In the genomic region with DNA sequence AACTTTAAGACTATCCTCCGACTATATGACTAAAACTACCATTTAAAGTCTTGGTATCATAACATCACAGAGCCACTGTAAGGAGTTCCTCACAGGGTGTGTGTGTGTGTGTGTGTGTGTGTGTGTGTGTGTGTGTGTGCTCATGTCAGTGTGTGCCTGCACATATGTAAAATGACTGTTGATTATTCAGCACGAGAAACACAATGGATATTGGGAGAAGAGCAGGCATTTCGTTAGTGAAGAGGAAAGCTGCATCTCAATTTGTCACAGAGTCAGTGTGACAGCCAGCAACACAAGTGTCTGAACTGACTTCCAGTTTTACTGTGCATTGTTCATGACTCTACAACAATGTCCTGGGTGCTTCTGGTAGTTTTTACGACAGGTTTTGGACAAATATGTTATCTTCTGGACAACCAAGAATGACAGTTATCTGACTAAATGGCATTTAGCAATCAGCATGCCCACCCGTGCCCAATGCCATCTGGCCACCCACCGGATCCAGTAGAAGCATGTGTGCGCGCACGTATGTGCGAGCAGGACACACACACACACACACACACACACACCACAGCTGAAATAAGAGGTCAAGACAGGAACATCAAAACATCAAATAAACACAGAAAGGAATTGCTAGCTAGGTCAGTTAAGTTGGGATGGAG, we compare ENCODE assay signal across 9 mouse cellular contexts. TPM values are rescaled to one million over a fixed set of nuclear protein-coding genes. Genes with fewer than 3 reads are reported as not detected.
A peak's percentile ranks its signal among the peaks of the same experiment; 100 is the strongest.
DNase-seq lines count a peak whose midpoint lies in the region; ATAC-seq and TF ChIP-seq lines count a peak whose summit lies in the region.
"Had no signal": no experiment of that assay in that cellular context is flagged by ENCODE, and none has a peak within 500 bp of the region (broad histone marks: within the 10 kb centered on the region; RNA-seq: fewer than 3 reads in every experiment).

No protein-coding gene starts in this region.

- no peak overlapping the region for H3K9ac ChIP-seq in intestine, postnatal 0 days (ENCODE audit: low read depth, low read length)
- H3K9ac ChIP-seq in midbrain, postnatal 0 days (replicated peaks; ENCODE audit: low read length, poor library complexity, severe bottlenecking) = no peak overlapping the region

- no peaks in the 10 kb centered on the region for H3K36me3 ChIP-seq in forebrain, embryonic 10.5 days (replicated peaks)
- no peaks in the 10 kb centered on the region for H3K36me3 ChIP-seq in intestine, postnatal 0 days (ENCODE audit: control insufficient read depth, insufficient read depth)
- H3K36me3 ChIP-seq in midbrain, postnatal 0 days (ENCODE audit: insufficient read depth, low read length) = no peaks in the 10 kb centered on the region

- H3K4me2 ChIP-seq in intestine, postnatal 0 days (replicated peaks; ENCODE audit: low read depth) = peak overlapping the region; percentile 93
- peak overlapping the region; percentile 94 for H3K4me2 ChIP-seq in midbrain, postnatal 0 days (ENCODE audit: low read depth, low read length, poor library complexity, severe bottlenecking)

- TF ChIP-seq CTCF in intestine, postnatal 0 days (IDR thresholded peaks at IDR 0.05; ENCODE audit: low read depth) = no peak
- TF ChIP-seq CTCF in midbrain, postnatal 0 days (IDR thresholded peaks at IDR 0.05) = no peak

- WGBS in forebrain, embryonic 10.5 days = 69% methylated on average over 10 of the region's 10 CpGs
- 82% methylated on average over 10 of the region's 10 CpGs for WGBS in intestine, postnatal 0 days
- 44% methylated on average over 10 of the region's 10 CpGs for WGBS in midbrain, postnatal 0 days

- peak overlapping the region; percentile 79 for H3K4me3 ChIP-seq in forebrain, embryonic 10.5 days
- H3K4me3 ChIP-seq in intestine, postnatal 0 days (ENCODE audit: low read depth, low read length) = 0 out of 2 replicates have a peak overlapping the region, but pooled peaks have one; percentile 73
- peak overlapping the region; percentile 86 for H3K4me3 ChIP-seq in midbrain, postnatal 0 days (ENCODE audit: low read depth, low read length)

- H3K27ac ChIP-seq in forebrain, embryonic 10.5 days = peak overlapping the region; percentile 98
- no peak overlapping the region for H3K27ac ChIP-seq in intestine, postnatal 0 days (ENCODE audit: low read depth, low read length)
- no peak overlapping the region for H3K27ac ChIP-seq in midbrain, postnatal 0 days (ENCODE audit: low read depth, low read length)

- no peak for ATAC-seq in intestine, postnatal 0 days
- no peak for ATAC-seq in midbrain, postnatal 0 days (ENCODE audit: low FRiP score)

- peaks cover 54% of the 10 kb centered on the region for H3K4me1 ChIP-seq in forebrain, embryonic 10.5 days
- no peaks in the 10 kb centered on the region for H3K4me1 ChIP-seq in intestine, postnatal 0 days (replicated peaks; ENCODE audit: control insufficient read depth, insufficient read depth, low read length)
- no peaks in the 10 kb centered on the region for H3K4me1 ChIP-seq in midbrain, postnatal 0 days (ENCODE audit: insufficient read depth, low read length)

- no peaks in the 10 kb centered on the region for H3K27me3 ChIP-seq in forebrain, embryonic 10.5 days (ENCODE audit: poor library complexity, severe bottlenecking)
- no peaks in the 10 kb centered on the region for H3K27me3 ChIP-seq in intestine, postnatal 0 days (replicated peaks; ENCODE audit: control insufficient read depth, insufficient read depth, low read length)
- no peaks in the 10 kb centered on the region for H3K27me3 ChIP-seq in midbrain, postnatal 0 days (ENCODE audit: insufficient read depth, low read length)

- peak; percentile 12 for DNase-seq in kidney, adult 18-20 months
- DNase-seq in kidney, adult 8-10 months = no peak
- DNase-seq in forebrain, embryonic 10.5 days (ENCODE audit: extremely low spot score, low spot score) = no peak
- DNase-seq in midbrain, postnatal 0 days (ENCODE audit: low spot score) = peak; percentile 53
- DNase-seq in embryo, embryonic 9.5 days (ENCODE audit: extremely low spot score) = no peak
- no peak for DNase-seq in layer of hippocampus, postnatal 14 days (ENCODE audit: low spot score in 2 of 2)
- no peak for DNase-seq in gastrocnemius, postnatal 10 days

- no peaks in the 10 kb centered on the region for H3K9me3 ChIP-seq in forebrain, embryonic 10.5 days
- H3K9me3 ChIP-seq in intestine, postnatal 0 days (ENCODE audit: control insufficient read depth) = no peaks in the 10 kb centered on the region
- H3K9me3 ChIP-seq in midbrain, postnatal 0 days (ENCODE audit: low read length) = no peaks in the 10 kb centered on the region

RNA-seq across cellular contexts. Expression of gene Dach1, which starts 3.1 kb away (rescaled TPM):
- 14.8 and 15.4 TPM in 2 replicates for polyA plus RNA-seq in forebrain, embryonic 10.5 days (2016; fragmentation: Nextera tagmentation; extraction: Ambion mirVana)
- 2.1 and 2.2 TPM in 2 replicates for polyA plus RNA-seq in intestine, postnatal 0 days (2015; fragmentation: Nextera tagmentation; extraction: Ambion mirVana)
- 14.5 and 15.1 TPM in 2 replicates for total RNA-seq in midbrain, postnatal 0 days (2014; rRNA removed)
- 5.7 and 6.4 TPM in 2 replicates for polyA plus RNA-seq in midbrain, postnatal 0 days (2015; fragmentation: Nextera tagmentation; extraction: Ambion mirVana)
- total RNA-seq in layer of hippocampus, postnatal 14 days (2021) = 1 to 10 TPM; 5.4 to 6.1 TPM
- 10 to 100 TPM in 1 of 2 experiments, 1 to 10 TPM in 1; 9.0 to 11.7 TPM for total RNA-seq in gastrocnemius, postnatal 10 days (2021)
- total RNA-seq: MEL had no signal

Comparison
In these comparisons a context has a peak if more than half of its experiments do, and no peak if none do; other contexts are left out.
1. DNase-seq: peak in kidney, adult 18-20 months (single experiment) and midbrain, postnatal 0 days (single experiment); none in kidney, adult 8-10 months (0 of 2), forebrain, embryonic 10.5 days (single experiment), embryo, embryonic 9.5 days (single experiment), layer of hippocampus, postnatal 14 days (0 of 2) and gastrocnemius, postnatal 10 days (single experiment).
2. Peak in every context shown above with its lines, with median percentiles within 50 percentile points of each other: H3K4me3 ChIP-seq.